Mouse (Mus musculus) heart, embryonic 11.5 days (tissue): Measurements from ENCODE around the gene Gtf2h3. TPM values are rescaled to one million over a fixed set of nuclear protein-coding genes. Genes with fewer than 3 reads are reported as not detected.
A peak's percentile ranks its signal among the peaks of the same experiment; 100 is the strongest.

Experiments used
- ATAC-seq: fragments of 200-750 bp; cut with Nextera tagmentation; replicated peaks from 2 replicates; pipeline ENCODE4 v1.8.0; 2017; ENCODE audit warnings: moderate library complexity; ENCODE audit not compliant: insufficient number of reproducible peaks, low FRiP score, low TSS enrichment
- H3K27ac ChIP-seq: fragments of 300-500 bp; sonication (generic); 2 replicates; pipeline ENCODE4 v1.5.1; 2014; ENCODE audit warnings: mild to moderate bottlenecking, low read depth, low read length
- H3K27me3 ChIP-seq: fragments of 300-500 bp; sonication (generic); 2 replicates; pipeline ENCODE4 v1.6.1; 2014; ENCODE audit warnings: mild to moderate bottlenecking, low read length, mixed read lengths; ENCODE audit not compliant: control insufficient read depth, insufficient read depth
- H3K36me3 ChIP-seq: fragments of 300-500 bp; sonication (generic); 2 replicates; pipeline ENCODE4 v1.6.1; 2014; ENCODE audit warnings: mild to moderate bottlenecking, low read length, moderate library complexity, mixed read lengths; ENCODE audit not compliant: control insufficient read depth, insufficient read depth
- H3K4me1 ChIP-seq: fragments of 300-500 bp; sonication (generic); 2 replicates; pipeline ENCODE4 v1.6.1; 2014; ENCODE audit warnings: low read length; ENCODE audit not compliant: control insufficient read depth, insufficient read depth
- H3K4me2 ChIP-seq: fragments of 300-500 bp; sonication (generic); 2 replicates; pipeline ENCODE4 v1.6.1; 2014; ENCODE audit warnings: mild to moderate bottlenecking, moderate library complexity
- H3K4me3 ChIP-seq: fragments of 300-500 bp; sonication (generic); 2 replicates; pipeline ENCODE4 v1.5.1; 2014; ENCODE audit warnings: low read depth, low read length
- H3K9ac ChIP-seq: fragments of 300-500 bp; sonication (generic); 2 replicates; pipeline ENCODE4 v1.6.1; 2014; ENCODE audit warnings: mild to moderate bottlenecking, low read depth, low read length, moderate library complexity
- H3K9me3 ChIP-seq: fragments of 300-500 bp; sonication (generic); replicated peaks from 2 replicates; pipeline ENCODE4 v1.6.1; 2016; ENCODE audit warnings: low read length; ENCODE audit not compliant: control insufficient read depth
- WGBS: fragments of 180-500 bp; shearing (Covaris S2); extraction: QIAGEN DNeasy Blood & Tissue Kit; methylation state at CpG from one replicate; pipeline ENCODE4 v1.1.7; 2014; ENCODE audit not compliant: insufficient replicate concordance; 5-methylcytosine and 5-hydroxymethylcytosine counted together
- polyA plus RNA-seq: library from polyadenylated mRNA; unstranded; fragments of >200 nt; fragmentation: Nextera tagmentation; extraction: Ambion mirVana; gene quantifications from 2 replicates; pipeline ENCODE4 v1.2.1, GENCODE M21; 2014

The Gtf2h3 gene
- polyA plus RNA-seq, 1 experiment from 2014 or later: 39.7 TPM

GRCm38 (mm10) chr5:124552558-124553307 lies 26.2 kb upstream of the Gtf2h3 start, which contains the start of gene Ddx55:
Ddx55 (plus strand) TSS chr5:124552864.
- Histone ChIP-seq H3K4me1 (0 out of 2 replicates have a peak, but pooled peaks cover 6% of the 10 kb centered on the region), H3K27ac (peak within 1 kb of the TSS; percentile 76), H3K4me3 (peak within 1 kb of the TSS; percentile 96), H3K36me3 (peaks cover 19% of the 10 kb centered on the region), H3K9me3 (no peaks in the 10 kb centered on the region), H3K4me2 (peak within 1 kb of the TSS; percentile 83), H3K27me3 (no peaks in the 10 kb centered on the region), H3K9ac (peak within 1 kb of the TSS; percentile 82)
- WGBS: under 1% methylated on average over 66 of the region's 66 CpGs
- peak; percentile 75 for ATAC-seq

- peak overlapping the region; percentile 83 for H3K4me2 ChIP-seq
- no peak overlapping the region for H3K9ac ChIP-seq
- no peak overlapping the region for H3K4me3 ChIP-seq
- H3K27ac ChIP-seq: no peak overlapping the region
- 0 out of 2 replicates have a peak, but pooled peaks cover 6% of the 10 kb centered on the region for H3K4me1 ChIP-seq
- H3K36me3 ChIP-seq: peaks cover 20% of the 10 kb centered on the region
- ATAC-seq: no peak
- no peaks in the 10 kb centered on the region for H3K27me3 ChIP-seq
- no peaks in the 10 kb centered on the region for H3K9me3 ChIP-seq
- WGBS: 74% methylated on average over 6 of the region's 6 CpGs
Observed at GRCm38 (mm10) chr5:124553607-124554006, 25.3 kb upstream of the Gtf2h3 start.

GRCm38 (mm10) chr5:124555145-124555544 lies 23.8 kb upstream of the Gtf2h3 start:
- no peak overlapping the region for H3K9ac ChIP-seq
- no peaks in the 10 kb centered on the region for H3K27me3 ChIP-seq
- no peak for ATAC-seq
- no peaks in the 10 kb centered on the region for H3K9me3 ChIP-seq
- peaks cover 20% of the 10 kb centered on the region for H3K36me3 ChIP-seq
- H3K4me2 ChIP-seq: no peak overlapping the region
- no peak overlapping the region for H3K4me3 ChIP-seq
- H3K4me1 ChIP-seq: 0 out of 2 replicates have a peak, but pooled peaks cover 6% of the 10 kb centered on the region
- no peak overlapping the region for H3K27ac ChIP-seq
- WGBS: 78% methylated on average over 1 of the region's 1 CpGs

- no peak for ATAC-seq
- H3K4me3 ChIP-seq: no peak overlapping the region
- no peaks in the 10 kb centered on the region for H3K9me3 ChIP-seq
- no peaks in the 10 kb centered on the region for H3K27me3 ChIP-seq
- no peak overlapping the region for H3K9ac ChIP-seq
- no peaks in the 10 kb centered on the region for H3K4me1 ChIP-seq
- H3K4me2 ChIP-seq: no peak overlapping the region
- H3K36me3 ChIP-seq: peaks cover 46% of the 10 kb centered on the region
- no peak overlapping the region for H3K27ac ChIP-seq
- WGBS: 90% methylated on average over 12 of the region's 12 CpGs
Observed at GRCm38 (mm10) chr5:124571068-124571467, 7.9 kb upstream of the Gtf2h3 start.

GRCm38 (mm10) chr5:124575467-124575866 lies 3.5 kb upstream of the Gtf2h3 start:
- Histone ChIP-seq H3K4me2 (no peak overlapping the region), H3K4me3 (no peak overlapping the region), H3K36me3 (peaks cover 30% of the 10 kb centered on the region), H3K9ac (no peak overlapping the region), H3K27ac (no peak overlapping the region), H3K27me3 (no peaks in the 10 kb centered on the region), H3K4me1 (peaks cover 9% of the 10 kb centered on the region), H3K9me3 (no peaks in the 10 kb centered on the region)
- no peak for ATAC-seq
- WGBS: 94% methylated on average over 7 of the region's 7 CpGs

GRCm38 (mm10) chr5:124582515-124582914 lies 3.6 kb downstream of the Gtf2h3 start:
- Histone ChIP-seq H3K9ac (no peak overlapping the region), H3K4me3 (no peak overlapping the region), H3K27me3 (no peaks in the 10 kb centered on the region), H3K4me2 (no peak overlapping the region), H3K27ac (no peak overlapping the region), H3K9me3 (no peaks in the 10 kb centered on the region), H3K36me3 (peaks cover 16% of the 10 kb centered on the region; the same call in 1 of the 2 replicates), H3K4me1 (peaks cover 9% of the 10 kb centered on the region)
- ATAC-seq: no peak
- 92% methylated on average over 5 of the region's 5 CpGs for WGBS

- H3K4me1 ChIP-seq: no peaks in the 10 kb centered on the region
- peaks cover 22% of the 10 kb centered on the region; the same call in 1 of the 2 replicates for H3K36me3 ChIP-seq
- WGBS: 91% methylated on average over 3 of the region's 3 CpGs
Observed at GRCm38 (mm10) chr5:124592768-124593167, 13.8 kb downstream of the Gtf2h3 start.

GRCm38 (mm10) chr5:124598224-124599174 lies 19.6 kb downstream of the Gtf2h3 start:
- WGBS: 7% methylated on average over 30 of the region's 30 CpGs

More at GRCm38 (mm10) chr5:124592768-124593167, 13.8 kb downstream of the Gtf2h3 start:
- Histone ChIP-seq H3K27ac (no peak overlapping the region), H3K9ac (no peak overlapping the region), H3K27me3 (no peaks in the 10 kb centered on the region), H3K9me3 (no peaks in the 10 kb centered on the region), H3K4me2 (no peak overlapping the region), H3K4me3 (no peak overlapping the region)
- ATAC-seq: no peak

More at GRCm38 (mm10) chr5:124598224-124599174, 19.6 kb downstream of the Gtf2h3 start:
- Histone ChIP-seq H3K27ac (no peak overlapping the region), H3K4me1 (peaks cover 5% of the 10 kb centered on the region), H3K27me3 (no peaks in the 10 kb centered on the region), H3K36me3 (peaks cover 13% of the 10 kb centered on the region; the same call in 1 of the 2 replicates), H3K4me2 (peak overlapping the region; percentile 90), H3K4me3 (peak overlapping the region; percentile 93), H3K9me3 (no peaks in the 10 kb centered on the region), H3K9ac (peak overlapping the region; percentile 78)
- peak; percentile 91 for ATAC-seq
